Mouse (Mus musculus) heart, adult 11 months (tissue): ENCODE results near the gene Kcnd2.
"Not testable (repeated sequence)": the region's sequence is repeated elsewhere in the genome, so short reads cannot be mapped to it uniquely, and the experiment has no call there.

Experiments
- DNase-seq: peaks from one replicate; pipeline ENCODE4 v3.0.0; 2022

Kcnd2 gene

DNA sequence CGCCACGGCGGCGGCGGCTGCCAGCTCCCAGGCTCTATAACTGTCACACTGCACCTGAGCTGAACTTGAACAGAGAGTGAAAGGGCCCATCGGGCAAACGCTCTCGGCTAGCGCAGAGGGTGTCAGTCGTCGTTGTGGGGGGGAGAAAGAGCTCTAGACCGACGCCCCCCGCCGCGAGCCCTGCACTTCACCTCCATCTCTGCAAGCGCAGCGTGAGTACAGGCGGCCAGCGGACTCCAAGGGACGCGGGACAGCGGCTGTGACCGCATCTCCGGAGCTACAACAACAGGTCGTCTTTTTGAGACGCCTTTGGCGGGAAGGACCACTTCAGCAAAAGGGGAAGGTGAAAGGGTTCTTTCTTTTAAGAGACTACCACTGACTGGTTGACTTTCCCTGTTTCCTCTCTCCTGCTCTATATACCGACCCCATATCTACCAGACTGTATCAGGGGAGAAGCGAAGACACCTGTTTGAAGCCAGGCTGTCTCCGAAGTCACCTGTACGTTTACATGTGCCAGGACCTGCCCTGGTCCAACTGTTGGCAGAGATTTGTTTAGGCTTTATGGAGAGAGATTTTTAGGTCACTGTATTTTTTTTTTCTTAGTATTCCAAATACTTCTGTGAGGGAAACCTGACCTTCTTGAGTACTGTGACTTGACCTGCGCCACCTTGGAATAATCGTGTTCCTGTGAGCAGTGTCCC is at the start of gene Kcnd2:
Kcnd2 (plus strand) TSS at position 13 of the 701 bp plus-strand sequence.
- peak; percentile 87 for DNase-seq

DNA sequence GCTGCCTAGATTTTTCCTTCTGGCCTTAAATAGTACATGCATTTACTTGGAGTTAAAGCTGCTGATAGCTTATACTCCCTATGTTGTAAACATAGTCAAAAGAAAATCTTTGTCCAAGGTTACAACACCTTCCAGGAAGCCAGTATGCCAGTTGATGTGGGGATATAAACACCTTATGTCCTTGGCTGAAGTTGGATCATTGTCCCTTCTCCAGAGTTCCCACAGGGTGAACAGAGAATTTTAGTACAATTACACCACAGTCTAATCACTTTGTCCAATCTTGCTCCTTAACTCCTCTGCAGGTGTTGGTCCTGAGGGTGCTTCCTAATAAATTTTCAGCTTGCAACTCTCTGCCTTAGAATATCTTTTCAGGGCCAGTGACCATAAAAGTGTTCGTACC is 48.7 kb upstream of the Kcnd2 start:
- no peak for DNase-seq

DNA sequence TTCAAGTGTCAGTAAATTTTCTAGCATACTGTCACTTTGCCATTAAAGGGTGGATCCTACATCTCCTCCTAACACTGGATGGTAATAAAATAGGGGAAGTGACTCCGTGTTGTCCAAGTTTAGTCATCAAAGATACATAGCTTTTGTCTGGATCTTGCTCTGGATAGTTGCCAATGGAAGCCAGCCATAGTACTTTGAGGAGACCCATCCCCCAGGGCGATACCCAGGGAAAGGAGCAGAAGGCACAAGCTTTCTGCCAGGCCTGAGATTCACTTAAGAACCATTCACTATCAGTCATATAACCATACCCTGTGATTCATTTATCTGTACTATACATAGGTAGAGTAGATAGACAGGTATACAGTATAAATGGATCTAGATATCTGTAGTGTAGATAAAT is 20.0 kb upstream of the Kcnd2 start:
- DNase-seq: no peak

DNA sequence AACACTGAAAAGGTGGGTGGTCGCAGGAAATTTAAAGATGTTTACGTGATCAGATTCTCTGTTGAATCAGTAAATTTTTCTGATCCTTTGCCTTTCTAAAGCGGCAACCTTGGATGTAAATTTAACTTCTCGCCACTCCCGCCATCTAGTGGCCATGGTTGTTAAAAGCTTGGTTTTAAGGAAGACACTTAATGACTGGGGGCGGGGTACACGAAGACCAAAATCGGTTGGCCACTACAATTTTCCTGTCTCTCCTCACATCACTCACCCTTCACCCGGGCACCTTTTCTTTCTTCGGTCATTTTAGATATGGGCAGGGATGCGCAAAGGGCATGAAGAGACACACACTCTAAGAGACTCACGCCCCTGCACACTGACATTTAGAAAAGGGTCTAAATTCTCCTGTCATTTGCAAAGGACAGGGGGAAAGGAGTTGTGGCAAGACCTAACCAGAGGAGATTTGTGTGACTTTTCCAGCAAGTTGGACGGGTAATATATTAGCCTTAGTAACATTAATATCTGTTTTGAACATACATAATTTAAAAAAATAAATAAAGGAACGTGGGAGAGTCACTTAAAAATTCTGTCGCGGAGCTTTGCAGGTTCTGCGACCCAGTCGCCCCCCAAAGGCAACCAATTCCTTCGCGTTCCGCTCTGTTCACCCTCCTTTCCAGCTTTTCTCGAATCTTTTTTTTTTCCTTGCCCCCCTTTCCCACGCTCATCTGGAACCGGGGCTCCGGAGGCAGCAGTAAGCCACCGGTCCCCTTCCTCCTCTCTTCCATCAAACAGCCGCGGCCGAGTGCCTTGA is 1.2 kb upstream of the Kcnd2 start:
- DNase-seq: no peak

DNA sequence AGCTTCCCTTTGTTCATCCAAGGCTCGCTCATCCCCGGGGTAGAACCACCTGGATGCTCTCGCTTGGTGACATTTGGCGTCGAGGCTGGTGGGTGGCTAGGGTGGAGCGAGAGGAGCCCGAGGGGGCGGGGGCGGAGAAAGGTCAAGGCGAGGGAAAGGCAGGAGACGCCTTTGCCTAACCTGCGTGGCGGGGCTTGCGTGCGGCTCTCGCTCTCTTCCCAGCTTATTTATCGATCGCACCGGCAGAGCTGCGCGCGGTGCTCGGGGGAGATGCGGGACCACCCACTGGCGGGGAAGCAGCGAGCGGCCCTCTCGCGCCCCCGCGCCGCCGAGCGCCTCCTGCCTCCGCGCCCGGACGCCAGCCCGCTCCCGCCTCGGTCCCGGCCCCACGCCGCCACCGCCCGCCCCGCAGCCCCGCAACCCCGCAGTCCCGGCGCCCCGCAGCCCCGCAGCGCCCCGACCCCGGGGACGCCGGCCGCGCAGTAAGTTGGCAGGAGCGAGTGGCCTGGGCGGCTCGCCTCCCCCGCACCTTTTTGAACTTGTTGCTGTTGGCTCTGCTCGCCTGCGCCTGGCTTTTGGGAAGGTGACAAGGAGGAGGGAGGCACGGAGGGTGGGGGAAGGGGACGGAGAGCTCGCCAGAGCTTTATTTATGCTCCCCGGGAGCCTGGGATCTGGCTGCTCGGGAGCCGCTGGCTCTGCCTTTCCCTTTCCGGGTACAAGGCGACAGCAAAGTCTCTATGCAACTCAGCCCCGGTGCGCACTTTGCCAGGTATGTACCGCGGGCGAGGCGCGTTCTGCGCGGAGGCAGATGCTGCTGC is 421 bp upstream of the Kcnd2 start:
- DNase-seq: peak; percentile 95

DNA sequence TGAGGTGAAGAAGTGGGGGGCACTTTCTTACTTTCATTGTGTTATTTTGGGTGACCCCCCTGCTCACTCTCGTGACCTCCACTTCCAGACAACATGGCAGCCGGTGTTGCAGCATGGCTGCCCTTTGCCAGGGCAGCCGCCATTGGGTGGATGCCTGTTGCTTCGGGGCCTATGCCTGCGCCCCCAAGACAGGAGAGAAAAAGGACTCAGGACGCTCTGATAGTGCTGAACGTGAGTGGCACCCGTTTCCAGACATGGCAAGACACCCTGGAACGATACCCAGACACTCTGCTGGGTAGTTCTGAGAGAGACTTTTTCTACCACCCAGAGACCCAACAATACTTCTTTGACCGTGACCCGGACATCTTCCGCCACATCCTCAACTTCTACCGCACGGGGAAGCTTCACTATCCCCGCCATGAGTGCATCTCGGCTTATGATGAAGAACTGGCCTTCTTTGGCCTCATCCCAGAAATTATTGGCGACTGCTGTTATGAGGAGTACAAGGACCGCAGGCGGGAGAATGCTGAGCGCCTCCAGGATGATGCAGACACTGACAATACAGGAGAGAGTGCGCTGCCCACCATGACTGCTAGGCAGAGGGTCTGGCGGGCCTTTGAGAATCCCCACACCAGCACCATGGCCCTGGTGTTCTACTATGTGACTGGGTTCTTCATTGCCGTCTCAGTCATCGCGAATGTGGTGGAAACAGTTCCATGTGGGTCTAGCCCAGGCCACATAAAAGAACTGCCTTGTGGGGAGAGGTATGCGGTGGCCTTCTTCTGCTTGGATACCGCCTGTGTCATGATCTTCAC is 1.1 kb downstream of the Kcnd2 start:
- DNase-seq: no peak

DNA sequence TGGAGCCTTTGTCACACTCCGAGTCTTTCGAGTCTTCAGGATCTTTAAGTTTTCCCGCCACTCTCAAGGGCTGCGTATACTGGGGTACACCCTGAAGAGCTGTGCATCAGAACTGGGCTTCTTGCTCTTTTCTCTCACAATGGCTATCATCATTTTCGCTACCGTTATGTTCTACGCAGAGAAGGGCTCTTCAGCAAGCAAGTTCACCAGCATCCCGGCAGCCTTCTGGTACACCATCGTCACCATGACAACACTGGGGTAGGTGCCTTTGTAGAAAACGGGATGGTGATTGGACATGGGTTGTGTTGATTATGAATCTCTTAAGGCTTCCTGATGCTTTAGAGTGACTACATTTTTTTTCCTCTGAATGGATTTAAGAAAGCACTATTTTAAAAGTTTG is 1.9 kb downstream of the Kcnd2 start:
- DNase-seq: no peak

DNA sequence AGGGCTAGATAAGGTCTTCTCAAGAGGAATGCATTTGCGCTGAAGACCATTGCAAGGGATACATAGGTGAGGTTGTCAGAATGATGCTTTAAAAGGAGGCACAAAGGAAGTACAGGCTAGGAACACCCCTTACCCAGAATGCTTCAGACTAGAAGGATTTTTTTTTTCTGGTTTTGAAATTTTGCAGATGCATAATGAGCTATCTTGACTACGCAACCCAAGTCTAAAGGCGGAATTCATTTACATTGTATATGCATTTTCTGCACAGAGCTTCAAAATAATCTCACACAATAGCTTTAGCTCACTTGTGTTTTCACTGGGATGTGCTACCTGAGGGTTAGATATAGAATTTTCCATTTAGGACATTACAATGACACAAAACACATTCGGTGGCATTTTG is 10.8 kb downstream of the Kcnd2 start:
- DNase-seq: no peak

DNA sequence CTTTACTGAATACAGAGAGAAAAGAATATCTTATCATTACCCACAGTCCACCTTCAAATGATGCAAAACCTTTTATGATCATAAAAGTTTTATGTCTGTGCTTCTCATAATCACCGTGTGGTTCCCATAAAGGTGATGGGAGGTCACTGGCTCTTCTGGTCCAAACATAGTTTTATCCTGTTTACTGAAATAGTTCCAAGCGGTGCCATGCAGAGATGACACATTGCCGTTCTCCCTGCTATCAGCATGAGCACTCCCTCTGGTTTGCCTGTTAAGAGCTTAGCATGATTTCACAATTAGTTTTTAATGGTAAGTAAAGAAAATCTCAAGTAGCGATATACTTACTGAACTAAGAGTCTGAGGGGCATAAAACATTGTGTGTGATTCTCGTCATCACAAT is 43.7 kb downstream of the Kcnd2 start:
- DNase-seq: no peak

DNA sequence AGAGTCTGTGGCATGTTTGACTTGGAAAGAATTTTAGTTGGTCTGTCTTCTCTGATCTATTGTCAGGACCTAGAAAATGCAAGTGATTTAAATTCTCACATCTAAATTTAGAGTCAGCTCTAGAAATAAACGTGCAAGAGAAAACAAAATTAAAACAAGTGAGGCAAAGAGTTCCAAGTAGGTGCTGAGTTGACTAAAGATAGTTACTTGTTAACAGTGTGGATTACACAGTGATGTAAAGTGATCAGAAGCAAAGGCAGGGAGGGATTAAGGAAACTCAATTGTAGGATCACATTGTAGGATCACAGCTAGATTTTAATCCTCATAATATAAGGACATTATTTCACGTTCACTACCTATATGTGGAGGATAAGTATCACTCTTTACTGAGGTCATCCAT is 52.6 kb downstream of the Kcnd2 start:
- DNase-seq: no peak

DNA sequence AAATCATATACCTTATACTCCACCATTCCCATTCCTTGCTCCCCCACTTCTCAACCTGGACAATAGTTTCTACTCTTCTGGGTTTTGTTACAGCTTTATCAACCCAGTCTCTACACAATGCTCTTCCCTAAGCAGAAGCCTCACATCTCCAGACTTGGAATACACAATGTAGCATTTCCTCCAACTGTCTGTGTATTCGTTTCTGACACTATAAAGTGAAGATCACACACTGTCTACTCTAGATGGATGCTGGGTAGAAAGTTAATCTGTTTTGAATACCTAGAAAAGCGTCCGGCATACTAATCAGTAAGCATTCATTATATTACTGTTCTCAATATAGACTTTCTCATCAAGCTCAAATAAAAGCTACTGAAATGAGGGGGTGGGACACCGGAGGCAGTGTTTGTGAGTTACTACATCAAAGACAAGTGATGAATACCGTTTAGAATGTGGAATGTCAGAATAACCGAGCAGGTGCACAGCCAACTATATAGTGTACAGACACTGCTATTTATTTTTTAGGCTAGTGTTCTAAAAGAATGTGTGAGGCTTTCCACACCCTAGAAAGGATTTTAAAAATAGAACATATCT is 62.1 kb downstream of the Kcnd2 start:
- DNase-seq: no peak

DNA sequence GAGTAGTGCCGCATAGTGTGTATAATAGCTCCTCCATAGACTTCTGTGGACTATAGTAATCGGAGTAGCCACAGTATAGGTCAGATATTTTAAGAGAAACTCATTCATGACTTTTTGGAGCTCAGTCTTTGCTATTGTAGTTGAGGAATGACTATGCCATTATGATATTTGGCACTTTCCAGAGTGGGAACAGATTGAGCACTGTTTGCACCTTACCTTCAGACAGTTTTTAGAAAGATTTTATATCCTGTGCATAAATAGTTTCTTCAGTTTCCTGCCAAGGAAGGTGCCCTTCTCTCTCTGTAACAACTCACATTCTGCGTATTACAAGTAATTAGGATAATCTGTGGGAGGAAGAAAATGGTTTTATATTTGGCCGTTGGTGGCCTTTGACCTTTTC is 89.6 kb downstream of the Kcnd2 start:
- DNase-seq: no peak

DNA sequence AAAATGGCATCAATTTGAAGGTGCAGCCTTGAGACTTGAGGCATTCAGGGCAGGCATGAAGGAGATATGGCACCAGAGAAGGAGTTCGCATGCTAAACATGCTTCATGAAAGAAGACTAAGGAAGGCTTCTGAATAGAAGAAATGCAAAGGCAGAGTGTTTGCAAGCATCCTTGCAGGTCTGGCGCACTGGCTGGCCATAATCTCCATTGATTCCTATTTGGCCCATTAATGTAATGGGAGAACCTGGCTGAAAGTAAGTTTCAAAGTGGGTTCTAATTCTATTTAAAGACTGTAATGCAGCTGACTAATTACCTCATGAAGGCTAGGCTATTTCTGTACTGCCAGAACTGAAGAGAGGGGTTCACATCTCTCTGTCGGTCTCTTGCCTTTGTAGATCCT is 94.9 kb downstream of the Kcnd2 start:
- DNase-seq: no peak

DNA sequence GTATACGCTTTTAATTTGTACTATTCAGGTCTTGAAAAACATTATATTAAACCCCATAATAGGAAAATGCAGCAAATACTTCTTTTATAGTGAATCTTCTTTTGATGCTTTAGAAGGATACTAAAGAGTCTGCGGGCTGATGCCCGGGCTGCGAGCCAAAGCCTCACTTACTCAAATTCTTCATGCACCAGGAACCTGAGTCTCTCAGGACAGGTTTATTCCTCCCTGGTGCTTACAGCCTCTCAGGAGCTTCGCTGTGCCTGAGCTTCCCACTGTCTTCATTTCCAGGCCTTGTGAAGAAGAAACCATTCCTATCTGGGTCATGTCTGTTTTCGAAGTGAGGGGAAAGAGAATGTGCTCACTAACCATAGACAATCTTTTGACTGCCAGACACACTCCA is 106.1 kb downstream of the Kcnd2 start:
- DNase-seq: no peak

DNA sequence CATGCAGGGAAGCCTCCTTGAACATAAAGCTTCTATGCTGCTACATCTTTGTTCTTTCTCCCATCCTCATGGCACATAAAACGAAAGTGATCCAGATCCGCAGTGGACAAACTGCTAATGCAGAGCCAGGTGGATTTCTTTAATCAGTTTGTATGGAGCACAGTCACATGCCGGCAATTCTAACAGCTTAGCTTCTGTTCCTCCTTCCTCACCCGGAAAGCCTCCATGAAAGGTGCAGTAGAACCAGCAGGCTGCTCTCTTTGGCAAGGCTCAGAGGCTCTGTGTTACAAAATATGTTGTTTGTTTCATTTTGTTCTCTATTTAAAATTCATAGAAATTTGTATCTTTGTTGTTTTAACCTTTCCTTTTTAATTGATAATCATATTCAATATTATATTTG is 106.9 kb downstream of the Kcnd2 start:
- DNase-seq: no peak

DNA sequence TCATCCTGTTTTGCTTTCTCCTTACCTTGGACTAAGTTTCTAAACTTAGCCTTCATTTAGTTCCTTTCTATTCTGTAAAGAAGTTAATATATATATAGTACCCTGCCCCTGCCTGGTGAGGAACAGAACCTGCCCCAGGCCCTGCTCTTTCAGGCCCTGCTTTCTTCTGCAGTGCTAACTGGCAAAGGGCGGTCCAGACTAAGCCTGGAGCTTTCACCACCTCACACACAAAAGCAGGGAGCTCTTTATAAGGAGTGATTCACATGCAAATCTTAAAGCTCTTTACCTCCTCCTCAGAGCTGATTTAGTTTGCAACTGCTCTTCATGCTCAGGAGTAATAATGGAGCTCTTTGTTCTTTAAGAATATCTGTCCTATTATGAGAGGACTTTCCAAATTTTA is 109.9 kb downstream of the Kcnd2 start:
- DNase-seq: no peak

DNA sequence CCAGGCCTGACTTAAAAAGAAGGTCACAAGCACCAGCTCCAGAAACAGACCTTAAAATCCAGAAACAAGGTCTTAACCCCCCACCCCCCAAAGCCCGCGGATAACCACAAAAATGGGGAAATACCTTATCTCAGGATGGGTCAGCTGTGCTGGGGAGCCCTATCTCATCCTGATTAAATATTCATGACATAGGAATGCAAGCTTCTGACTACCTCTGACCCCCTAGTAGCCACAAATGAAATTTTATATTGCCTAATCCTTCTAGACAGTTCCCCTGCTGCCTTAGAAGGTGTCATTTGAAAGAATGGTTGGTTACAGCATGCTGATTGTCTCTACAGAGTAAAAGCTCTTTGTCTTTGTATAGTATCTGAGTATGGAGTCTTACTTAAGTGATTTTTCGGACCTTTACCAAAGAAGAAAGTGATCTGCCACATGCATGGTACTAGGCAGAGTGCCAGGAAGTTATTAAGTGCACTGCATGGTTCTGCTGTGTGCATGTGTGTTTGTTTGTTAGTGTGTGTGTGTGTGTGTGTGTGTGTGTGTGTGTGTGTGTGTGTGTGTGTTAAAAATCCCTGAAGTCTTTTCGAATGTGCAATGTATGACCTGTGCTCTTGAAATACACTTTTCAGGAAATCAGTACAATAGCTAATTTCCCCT is 111.9 kb downstream of the Kcnd2 start:
- no peak for DNase-seq

DNA sequence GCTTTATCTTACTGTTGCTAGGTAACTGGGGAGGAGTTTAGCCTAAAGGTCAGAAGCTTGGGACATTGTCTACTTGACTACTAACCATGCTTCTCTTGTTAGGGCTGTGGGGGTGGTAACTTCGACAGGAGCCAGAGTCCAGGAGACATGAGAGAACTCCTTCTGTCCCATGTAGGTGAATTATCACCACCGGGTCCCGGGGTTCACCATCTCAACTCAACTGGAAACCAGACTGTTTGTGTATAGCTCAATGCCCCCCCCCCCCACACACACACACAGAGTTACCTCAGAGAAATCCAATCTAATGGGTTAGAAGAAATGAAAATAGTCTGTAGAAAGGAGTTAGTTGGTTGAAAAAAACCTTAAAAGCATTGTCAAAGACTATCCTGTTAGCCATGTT is 170.0 kb downstream of the Kcnd2 start:
- not testable (repeated sequence) for DNase-seq

DNA sequence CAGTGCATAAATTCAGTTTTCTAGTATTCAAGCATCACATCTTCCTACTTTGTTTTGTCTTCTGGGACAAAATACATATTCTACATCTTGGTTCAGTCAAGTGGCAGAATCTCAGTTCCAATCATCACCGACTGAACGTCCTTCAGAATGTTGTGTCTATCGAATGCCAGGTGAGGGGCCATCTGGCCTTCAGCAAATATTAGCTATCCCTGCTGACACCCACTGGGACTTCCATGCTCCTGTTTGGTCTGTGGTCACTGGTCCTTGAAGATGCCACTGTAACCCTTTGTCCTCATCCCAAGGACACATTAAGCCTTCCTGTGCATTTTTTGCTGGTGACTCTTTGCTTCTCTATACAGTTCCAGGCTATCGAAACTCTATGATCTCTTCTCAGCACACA is 176.5 kb downstream of the Kcnd2 start:
- no peak for DNase-seq

DNA sequence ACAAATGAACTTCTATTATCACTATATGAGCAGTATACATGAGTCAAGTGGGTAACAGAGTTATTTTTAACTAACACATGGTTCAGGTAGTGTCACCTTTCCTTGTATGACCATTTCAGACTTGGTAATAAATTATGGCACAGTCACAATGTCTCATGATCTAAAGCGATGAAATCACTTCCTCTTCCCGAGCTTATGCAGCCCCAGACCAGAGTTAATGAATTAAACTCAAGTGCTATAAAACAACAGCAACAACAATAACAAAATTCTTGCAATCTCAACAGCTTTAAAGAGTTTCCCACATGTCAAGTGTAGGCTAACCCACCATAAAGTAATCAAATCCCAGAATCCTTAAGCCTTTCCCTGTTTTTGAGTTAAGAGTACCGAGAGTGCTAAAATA is 198.4 kb downstream of the Kcnd2 start:
- no peak for DNase-seq

DNA sequence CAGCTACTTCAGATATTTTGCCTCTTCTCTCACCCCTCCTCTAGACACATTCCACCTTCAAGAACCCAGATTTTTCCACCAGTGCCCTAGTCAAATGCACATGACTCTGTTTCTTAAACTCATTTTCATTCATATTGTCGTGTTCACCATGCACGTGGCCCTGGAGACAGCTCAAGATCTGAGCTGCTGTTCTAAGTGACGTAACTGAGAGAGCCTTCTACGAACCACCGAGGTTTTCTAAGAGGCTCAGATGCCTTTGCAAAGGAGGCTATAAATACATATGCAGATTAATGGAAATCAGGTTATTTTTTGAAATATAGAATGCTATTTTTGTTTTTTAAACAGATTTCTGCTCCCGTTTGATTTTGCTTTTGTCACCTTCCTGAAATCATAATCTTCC is 202.9 kb downstream of the Kcnd2 start:
- no peak for DNase-seq

DNA sequence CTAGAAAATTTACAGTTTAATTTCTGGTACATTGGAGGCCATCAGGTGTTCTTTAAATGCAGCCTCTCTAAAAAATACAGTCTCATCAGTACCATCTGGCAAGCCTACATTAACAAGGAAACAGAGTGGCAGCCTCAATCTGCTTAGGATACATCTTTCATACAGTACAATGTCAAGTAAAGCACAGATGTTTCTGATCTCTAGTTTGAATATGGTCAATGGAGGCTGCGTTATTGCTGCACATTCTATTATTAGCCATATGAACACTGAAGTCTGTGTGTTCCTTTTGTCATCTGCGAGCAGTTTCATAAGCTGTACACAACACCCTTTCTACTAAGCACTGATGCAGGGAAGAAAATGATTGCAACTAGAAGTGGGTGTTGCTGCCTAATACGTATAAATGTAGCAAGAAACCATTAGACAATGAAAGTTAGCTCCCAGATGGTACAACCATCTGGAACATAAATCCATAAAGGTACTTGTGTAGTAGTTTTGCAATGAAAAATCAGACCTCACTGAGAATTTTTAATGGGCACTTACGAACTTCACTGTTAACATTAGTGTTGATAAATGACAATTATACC is 209.0 kb downstream of the Kcnd2 start:
- DNase-seq: no peak
